In genomic region chr2:60117867-60118266, GRCm38 (mm10) we compare ENCODE assay signal across 22 mouse cellular contexts.
DNase-seq lines count a peak whose midpoint lies in the region; ATAC-seq and TF ChIP-seq lines count a peak whose summit lies in the region.
"Had no signal": no experiment of that assay in that cellular context is flagged by ENCODE, and none has a peak within 500 bp of the region (broad histone marks: within the 10 kb centered on the region; RNA-seq: fewer than 3 reads in every experiment).

No protein-coding gene starts in this region.

- 42% methylated on average over 9 of the region's 9 CpGs for WGBS in heart, postnatal 0 days
- 60% methylated on average over 9 of the region's 9 CpGs for WGBS in neural tube, embryonic 14.5 days
- WGBS in neural tube, embryonic 15.5 days, result 64% methylated on average over 9 of the region's 9 CpGs
- 69% methylated on average over 9 of the region's 9 CpGs for WGBS in midbrain, embryonic 14.5 days
- 64% methylated on average over 9 of the region's 9 CpGs for WGBS in liver, embryonic 11.5 days

- H3K36me3 ChIP-seq in heart, postnatal 0 days (replicated peaks; ENCODE audit: control insufficient read depth, insufficient read depth, low read length), result no peaks in the 10 kb centered on the region
- no peaks in the 10 kb centered on the region for H3K36me3 ChIP-seq in neural tube, embryonic 14.5 days (ENCODE audit: control insufficient read depth, insufficient read depth, low read length)
- H3K36me3 ChIP-seq in neural tube, embryonic 15.5 days, result no peaks in the 10 kb centered on the region
- no peaks in the 10 kb centered on the region for H3K36me3 ChIP-seq in midbrain, embryonic 14.5 days (ENCODE audit: control insufficient read depth, insufficient read depth, low read length)
- H3K36me3 ChIP-seq in liver, embryonic 11.5 days (ENCODE audit: control insufficient read depth, insufficient read depth, low read length), result no peaks in the 10 kb centered on the region
- H3K36me3 ChIP-seq: heart, embryonic 15.5 days; stomach, embryonic 15.5 days had no signal

- peak overlapping the region; percentile 7; the same call in 1 of the 2 replicates for H3K4me2 ChIP-seq in heart, postnatal 0 days (ENCODE audit: low read depth, low read length)
- no peak overlapping the region for H3K4me2 ChIP-seq in neural tube, embryonic 14.5 days (ENCODE audit: low read depth, low read length)
- H3K4me2 ChIP-seq in neural tube, embryonic 15.5 days, result no peak overlapping the region
- H3K4me2 ChIP-seq in midbrain, embryonic 14.5 days (ENCODE audit: low read length), result no peak overlapping the region
- H3K4me2 ChIP-seq in liver, embryonic 11.5 days, result no peak overlapping the region
- H3K4me2 ChIP-seq: liver, embryonic 12.5 days; lung, embryonic 14.5 days; stomach, embryonic 15.5 days had no signal

- no peaks in the 10 kb centered on the region for H3K27me3 ChIP-seq in heart, postnatal 0 days (ENCODE audit: control insufficient read depth, insufficient read depth, low read length)
- no peaks in the 10 kb centered on the region for H3K27me3 ChIP-seq in neural tube, embryonic 14.5 days (ENCODE audit: control insufficient read depth, insufficient read depth, low read length)
- no peaks in the 10 kb centered on the region for H3K27me3 ChIP-seq in neural tube, embryonic 15.5 days (replicated peaks)
- no peaks in the 10 kb centered on the region for H3K27me3 ChIP-seq in midbrain, embryonic 14.5 days (ENCODE audit: control insufficient read depth, insufficient read depth, low read length)
- no peaks in the 10 kb centered on the region for H3K27me3 ChIP-seq in liver, embryonic 11.5 days (replicated peaks; ENCODE audit: control insufficient read depth, insufficient read depth, low read length)
- H3K27me3 ChIP-seq: heart, embryonic 15.5 days; liver, embryonic 12.5 days; stomach, embryonic 15.5 days had no signal

- H3K4me1 ChIP-seq in heart, postnatal 0 days (ENCODE audit: control insufficient read depth, insufficient read depth), result peaks cover 46% of the 10 kb centered on the region
- peaks cover 29% of the 10 kb centered on the region; the same call in 1 of the 2 replicates for H3K4me1 ChIP-seq in neural tube, embryonic 14.5 days (ENCODE audit: control insufficient read depth, insufficient read depth, low read length)
- H3K4me1 ChIP-seq in neural tube, embryonic 15.5 days, result peaks cover 44% of the 10 kb centered on the region
- H3K4me1 ChIP-seq in midbrain, embryonic 14.5 days (ENCODE audit: control insufficient read depth, insufficient read depth, low read length), result peaks cover 37% of the 10 kb centered on the region
- H3K4me1 ChIP-seq in liver, embryonic 11.5 days (replicated peaks; ENCODE audit: control insufficient read depth, insufficient read depth, low read length), result peaks cover 27% of the 10 kb centered on the region

- TF ChIP-seq CTCF in heart, postnatal 0 days (IDR thresholded peaks at IDR 0.05; ENCODE audit: low read depth), result no peak

- no peak overlapping the region for H3K27ac ChIP-seq in heart, postnatal 0 days (ENCODE audit: low read depth)
- 0 out of 2 replicates have a peak overlapping the region, but pooled peaks have one; percentile 16 for H3K27ac ChIP-seq in neural tube, embryonic 14.5 days (ENCODE audit: low read depth, low read length)
- no peak overlapping the region for H3K27ac ChIP-seq in neural tube, embryonic 15.5 days (replicated peaks)
- no peak overlapping the region; the same call in 1 of the 2 replicates for H3K27ac ChIP-seq in midbrain, embryonic 14.5 days (replicated peaks; ENCODE audit: low read depth, low read length)
- H3K27ac ChIP-seq in liver, embryonic 11.5 days (ENCODE audit: low read depth, low read length), result no peak overlapping the region
- H3K27ac ChIP-seq: heart, embryonic 15.5 days; left cerebral cortex, adult 2 months; limb, embryonic 10.5 days; liver, embryonic 12.5 days; macrophage; stomach, embryonic 15.5 days had no signal

- TF ChIP-seq EP300 in heart, postnatal 0 days (IDR thresholded peaks at IDR 0.05; ENCODE audit: low read depth), result no peak

- no peak overlapping the region for H3K9ac ChIP-seq in heart, postnatal 0 days (replicated peaks; ENCODE audit: low read depth, low read length)
- no peak overlapping the region for H3K9ac ChIP-seq in neural tube, embryonic 14.5 days (replicated peaks; ENCODE audit: low read depth, low read length)
- no peak overlapping the region for H3K9ac ChIP-seq in neural tube, embryonic 15.5 days (replicated peaks)
- H3K9ac ChIP-seq in midbrain, embryonic 14.5 days (replicated peaks; ENCODE audit: low read length), result no peak overlapping the region
- H3K9ac ChIP-seq in liver, embryonic 11.5 days (ENCODE audit: low read depth, low read length), result no peak overlapping the region
- H3K9ac ChIP-seq: heart, embryonic 15.5 days; liver, embryonic 12.5 days; lung, embryonic 14.5 days; stomach, embryonic 15.5 days had no signal

- H3K4me3 ChIP-seq in heart, postnatal 0 days (ENCODE audit: low read depth, low read length), result no peak overlapping the region
- no peak overlapping the region for H3K4me3 ChIP-seq in neural tube, embryonic 14.5 days (ENCODE audit: low read depth, low read length)
- no peak overlapping the region for H3K4me3 ChIP-seq in neural tube, embryonic 15.5 days (replicated peaks)
- no peak overlapping the region for H3K4me3 ChIP-seq in midbrain, embryonic 14.5 days (replicated peaks; ENCODE audit: low read depth, low read length)
- no peak overlapping the region for H3K4me3 ChIP-seq in liver, embryonic 11.5 days (ENCODE audit: low read depth, low read length)
- H3K4me3 ChIP-seq: erythroblast, embryonic 14.5 days; heart, embryonic 15.5 days; left cerebral cortex, adult 2 months; limb, embryonic 10.5 days; liver, embryonic 12.5 days; stomach, embryonic 15.5 days had no signal

- ATAC-seq in frontal cortex, adult (ENCODE audit: low TSS enrichment), result peak; percentile 65
- no peak for ATAC-seq in heart, postnatal 0 days (ENCODE audit: insufficient read depth, low read depth)
- no peak for ATAC-seq in neural tube, embryonic 14.5 days (ENCODE audit: low read depth)
- ATAC-seq in neural tube, embryonic 15.5 days (ENCODE audit: low FRiP score), result no peak
- ATAC-seq in midbrain, embryonic 14.5 days (ENCODE audit: low FRiP score, low TSS enrichment), result no peak
- no peak for ATAC-seq in liver, embryonic 11.5 days (replicated peaks; ENCODE audit: low FRiP score)
- ATAC-seq: liver, embryonic 12.5 days had no signal

- no peak for DNase-seq in frontal cortex, postnatal 10 days (ENCODE audit: low spot score in 2 of 2)
- no peak for DNase-seq in heart, postnatal 0 days (ENCODE audit: low spot score)
- DNase-seq in heart, adult 11 months, result no peak
- DNase-seq in midbrain, embryonic 14.5 days, result peak; percentile 27
- DNase-seq in liver, embryonic 11.5 days (ENCODE audit: low spot score), result no peak
- DNase-seq: adrenal gland, adult 8-10 months; cerebellum, adult 8-10 months; gastrocnemius, postnatal 25 days; kidney, adult 11 months; kidney, postnatal 14 days; lung, embryonic 14.5 days; right cerebral cortex, adult 18-20 months had no signal

- H3K9me3 ChIP-seq in heart, postnatal 0 days (replicated peaks; ENCODE audit: control insufficient read depth, low read length), result no peaks in the 10 kb centered on the region
- H3K9me3 ChIP-seq in neural tube, embryonic 14.5 days (ENCODE audit: control insufficient read depth, low read length), result no peaks in the 10 kb centered on the region
- H3K9me3 ChIP-seq in neural tube, embryonic 15.5 days (replicated peaks), result no peaks in the 10 kb centered on the region
- H3K9me3 ChIP-seq in midbrain, embryonic 14.5 days (ENCODE audit: control insufficient read depth, low read length), result no peaks in the 10 kb centered on the region
- H3K9me3 ChIP-seq in liver, embryonic 11.5 days (ENCODE audit: control insufficient read depth, low read length), result no peaks in the 10 kb centered on the region
- H3K9me3 ChIP-seq: heart, embryonic 15.5 days; limb, embryonic 10.5 days; liver, embryonic 12.5 days; stomach, embryonic 15.5 days had no signal
